Mouse (Mus musculus) hindbrain, embryonic 10.5 days (tissue): Measurements from ENCODE around the gene Nkd1. TPM values are rescaled to one million over a fixed set of nuclear protein-coding genes. Genes with fewer than 3 reads are reported as not detected.
A peak's percentile ranks its signal among the peaks of the same experiment; 100 is the strongest.

ENCODE experiments used
- DNase-seq: peaks from one replicate; pipeline ENCODE4 v3.0.0-alpha.2; 2017; ENCODE audit warnings: low spot score
- H3K27ac ChIP-seq: fragments of 300-500 bp; sonication (generic); 2 replicates; pipeline ENCODE4 v1.5.1; 2016; ENCODE audit warnings: mild to moderate bottlenecking, moderate library complexity
- H3K27me3 ChIP-seq: fragments of 300-500 bp; sonication (generic); 2 replicates; pipeline ENCODE4 v1.6.1; 2016; ENCODE audit warnings: mild to moderate bottlenecking; ENCODE audit not compliant: poor library complexity, insufficient read depth, severe bottlenecking
- H3K36me3 ChIP-seq: fragments of 300-500 bp; sonication (generic); 2 replicates; pipeline ENCODE4 v1.6.1; 2016; ENCODE audit warnings: mild to moderate bottlenecking, moderate library complexity
- H3K4me1 ChIP-seq: fragments of 300-500 bp; sonication (generic); replicated peaks from 2 replicates; pipeline ENCODE4 v1.6.1; 2016; ENCODE audit warnings: mild to moderate bottlenecking
- H3K4me3 ChIP-seq: fragments of 300-500 bp; sonication (generic); 2 replicates; pipeline ENCODE4 v1.5.1; 2016; ENCODE audit warnings: mild to moderate bottlenecking, moderate library complexity
- H3K9me3 ChIP-seq: fragments of 300-500 bp; sonication (generic); 2 replicates; pipeline ENCODE4 v1.6.1; 2016; ENCODE audit warnings: mild to moderate bottlenecking, moderate library complexity
- WGBS: fragments of 180-500 bp; shearing (Covaris S2); methylation state at CpG from one replicate; pipeline ENCODE4 v1.1.7; 2016; 5-methylcytosine and 5-hydroxymethylcytosine counted together
- polyA plus RNA-seq: library from polyadenylated mRNA; unstranded; fragments of >200 nt; fragmentation: Nextera tagmentation; extraction: Ambion mirVana; gene quantifications from 2 replicates; pipeline ENCODE4 v1.2.1, GENCODE M21; 2016

The Nkd1 gene
- polyA plus RNA-seq, 1 experiment from 2014 or later = 124 TPM

DNA sequence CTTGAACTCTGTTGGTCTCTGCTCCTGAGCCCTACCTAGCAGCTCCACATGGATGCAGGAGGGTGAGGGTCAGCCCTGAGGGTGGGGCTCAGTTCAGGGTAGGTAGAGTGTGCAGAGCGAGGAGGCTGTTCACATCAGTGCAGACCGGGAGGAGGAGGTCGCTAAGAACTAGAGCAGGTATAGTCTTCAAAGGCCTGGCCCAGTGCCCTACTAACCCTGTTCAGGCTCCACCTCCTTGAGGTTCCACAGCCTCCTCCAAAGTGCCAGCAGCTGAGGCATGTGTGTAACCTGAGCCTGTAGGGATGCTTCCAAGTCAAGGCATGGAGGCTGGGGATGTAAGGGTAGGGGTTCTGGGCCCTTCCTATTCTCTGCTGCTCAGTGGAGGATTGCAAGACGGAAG is 23.5 kb downstream of the Nkd1 start:
- Histone ChIP-seq H3K9me3 (peaks cover 11% of the 10 kb centered on the region; the same call in 1 of the 2 replicates), H3K27ac (no peak overlapping the region), H3K36me3 (peaks cover 96% of the 10 kb centered on the region), H3K4me1 (peaks cover 13% of the 10 kb centered on the region), H3K27me3 (no peaks in the 10 kb centered on the region), H3K4me3 (no peak overlapping the region)
- DNase-seq = no peak
- WGBS = 73% methylated on average over 4 of the region's 4 CpGs

DNA sequence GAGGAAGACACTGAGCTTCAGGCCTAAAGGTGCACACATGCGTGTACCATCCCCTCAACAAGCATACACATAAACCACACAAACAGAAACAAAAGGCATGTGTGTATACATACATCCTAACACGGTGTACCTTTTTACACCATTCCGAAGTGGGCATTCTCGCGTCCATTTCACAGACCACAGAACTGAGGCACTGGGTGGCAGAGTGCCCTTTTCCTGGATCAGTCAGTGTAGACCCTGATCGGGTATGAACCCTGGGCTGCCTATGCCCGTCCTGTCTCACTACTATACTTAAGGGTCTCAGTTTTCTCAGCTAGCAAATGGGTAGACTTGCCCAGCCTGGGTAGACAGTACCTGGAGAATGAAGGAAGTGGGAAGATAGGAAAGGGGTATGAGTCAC is 24.3 kb downstream of the Nkd1 start:
- 96% methylated on average over 7 of the region's 7 CpGs for WGBS
- Histone ChIP-seq H3K9me3 (peaks cover 11% of the 10 kb centered on the region; the same call in 1 of the 2 replicates), H3K4me1 (peaks cover 13% of the 10 kb centered on the region), H3K36me3 (peaks cover 96% of the 10 kb centered on the region), H3K4me3 (no peak overlapping the region), H3K27me3 (no peaks in the 10 kb centered on the region), H3K27ac (no peak overlapping the region)
- DNase-seq = no peak

GRCm38 (mm10) chr8:88546032-88546732 is 25.0 kb downstream of the Nkd1 start:
- H3K27me3 ChIP-seq = no peaks in the 10 kb centered on the region
- H3K4me3 ChIP-seq = no peak overlapping the region
- H3K27ac ChIP-seq = no peak overlapping the region
- H3K36me3 ChIP-seq = peaks cover 94% of the 10 kb centered on the region
- WGBS = 88% methylated on average over 18 of the region's 18 CpGs
- DNase-seq = no peak
- peaks cover 11% of the 10 kb centered on the region; the same call in 1 of the 2 replicates for H3K9me3 ChIP-seq
- H3K4me1 ChIP-seq = peaks cover 13% of the 10 kb centered on the region

DNA sequence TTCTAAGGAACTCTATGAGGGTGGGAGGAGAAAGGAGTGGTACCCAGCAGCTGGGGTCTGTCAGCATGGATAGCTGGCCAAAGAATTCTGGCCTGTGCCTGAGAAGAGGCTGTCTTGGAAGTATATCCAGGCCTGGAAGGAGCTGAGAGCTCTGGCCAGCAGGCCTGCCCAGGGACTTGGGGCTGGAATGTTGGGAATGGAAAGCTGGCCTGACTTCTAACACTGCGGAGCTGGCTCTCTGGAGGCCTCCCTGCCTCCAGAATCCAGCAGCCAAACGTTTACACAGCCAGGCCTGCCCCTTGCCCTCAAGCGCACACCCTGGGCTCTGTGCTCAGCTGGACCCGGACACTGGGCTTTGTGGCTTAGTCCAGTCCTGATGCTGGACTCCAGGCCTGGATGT is 34.5 kb downstream of the Nkd1 start:
- peak; percentile 25 for DNase-seq
- H3K9me3 ChIP-seq = no peaks in the 10 kb centered on the region
- H3K27ac ChIP-seq = no peak overlapping the region
- peaks cover 11% of the 10 kb centered on the region for H3K4me1 ChIP-seq
- 62% methylated on average over 4 of the region's 4 CpGs for WGBS
- no peak overlapping the region for H3K4me3 ChIP-seq
- no peaks in the 10 kb centered on the region for H3K27me3 ChIP-seq
- peaks cover 86% of the 10 kb centered on the region for H3K36me3 ChIP-seq

GRCm38 (mm10) chr8:88559985-88560473 is 38.9 kb downstream of the Nkd1 start:
- no peak for DNase-seq
- 86% methylated on average over 6 of the region's 6 CpGs for WGBS
- Histone ChIP-seq H3K36me3 (peaks cover 71% of the 10 kb centered on the region), H3K27ac (no peak overlapping the region; the same call in 1 of the 2 replicates), H3K27me3 (no peaks in the 10 kb centered on the region), H3K4me3 (no peak overlapping the region), H3K4me1 (peaks cover 41% of the 10 kb centered on the region), H3K9me3 (no peaks in the 10 kb centered on the region)

DNA sequence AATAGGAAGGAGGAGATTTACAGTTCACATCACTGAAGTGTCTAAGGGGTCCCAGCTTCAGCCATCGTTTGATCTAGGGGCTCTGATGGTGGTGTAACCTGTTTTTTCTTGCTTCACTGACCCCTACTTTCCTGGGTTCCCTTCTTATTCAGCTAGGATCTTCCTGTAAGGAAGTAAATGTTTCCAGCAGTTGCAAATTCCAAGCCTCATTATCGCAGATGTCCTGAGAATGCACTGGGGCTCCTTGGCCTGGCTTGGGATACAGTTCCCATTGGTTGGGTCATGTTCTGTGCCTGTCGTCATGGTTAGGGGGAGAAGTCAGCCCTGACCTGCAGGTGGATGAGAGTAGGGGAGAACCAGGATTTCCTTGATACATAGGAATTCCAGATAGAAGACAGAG is 40.2 kb downstream of the Nkd1 start:
- peak overlapping the region; percentile 35; the same call in 1 of the 2 replicates for H3K27ac ChIP-seq
- no peak for DNase-seq
- no peaks in the 10 kb centered on the region for H3K9me3 ChIP-seq
- WGBS = 83% methylated on average over 3 of the region's 3 CpGs
- H3K4me3 ChIP-seq = no peak overlapping the region
- H3K4me1 ChIP-seq = peaks cover 54% of the 10 kb centered on the region
- peaks cover 68% of the 10 kb centered on the region for H3K36me3 ChIP-seq
- no peaks in the 10 kb centered on the region for H3K27me3 ChIP-seq

DNA sequence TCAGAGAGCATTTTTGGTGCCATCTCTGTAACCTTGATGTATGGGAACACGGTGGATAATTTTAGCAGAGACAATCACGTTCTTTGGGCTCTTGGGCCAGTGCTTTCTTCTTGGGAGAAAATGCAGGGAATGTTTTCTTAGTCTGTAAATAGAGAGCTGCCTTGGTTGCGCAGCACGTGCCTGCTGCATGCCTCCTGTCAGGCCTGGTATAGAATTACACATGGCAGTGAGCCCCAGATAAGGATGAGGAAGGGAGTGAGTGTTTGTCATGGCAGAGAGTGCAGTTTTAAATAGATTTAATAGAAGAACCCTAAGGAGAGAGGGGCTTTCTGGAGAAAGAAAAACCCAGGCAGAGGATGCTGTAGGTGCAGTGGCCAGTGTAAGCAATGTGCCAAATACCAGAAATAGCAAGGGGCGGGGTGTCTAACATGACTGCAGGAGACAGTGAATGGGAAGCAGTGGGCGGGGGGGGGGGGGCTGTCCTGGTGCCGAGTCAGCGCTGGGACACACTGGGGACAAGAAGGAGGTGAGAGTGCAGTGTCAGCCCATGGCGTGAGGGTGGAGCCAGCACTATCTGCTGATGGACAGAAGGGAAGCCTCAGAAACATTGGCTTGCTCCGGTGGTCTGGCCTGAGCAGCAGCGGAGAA is 43.2 kb downstream of the Nkd1 start:
- 56% methylated on average over 11 of the region's 11 CpGs for WGBS
- H3K27ac ChIP-seq = 0 out of 2 replicates have a peak overlapping the region, but pooled peaks have one; percentile 23
- peaks cover 77% of the 10 kb centered on the region for H3K4me1 ChIP-seq
- H3K9me3 ChIP-seq = no peaks in the 10 kb centered on the region
- no peak for DNase-seq
- no peak overlapping the region for H3K4me3 ChIP-seq
- no peaks in the 10 kb centered on the region for H3K27me3 ChIP-seq
- peaks cover 47% of the 10 kb centered on the region for H3K36me3 ChIP-seq

- Histone ChIP-seq H3K27me3 (no peaks in the 10 kb centered on the region), H3K4me1 (peaks cover 81% of the 10 kb centered on the region), H3K36me3 (peaks cover 34% of the 10 kb centered on the region), H3K4me3 (no peak overlapping the region), H3K27ac (no peak overlapping the region), H3K9me3 (no peaks in the 10 kb centered on the region)
- WGBS = 94% methylated on average over 4 of the region's 4 CpGs
- DNase-seq = no peak
These were observed 45.0 kb downstream of the Nkd1 start for GRCm38 (mm10) chr8:88566119-88566518.

DNA sequence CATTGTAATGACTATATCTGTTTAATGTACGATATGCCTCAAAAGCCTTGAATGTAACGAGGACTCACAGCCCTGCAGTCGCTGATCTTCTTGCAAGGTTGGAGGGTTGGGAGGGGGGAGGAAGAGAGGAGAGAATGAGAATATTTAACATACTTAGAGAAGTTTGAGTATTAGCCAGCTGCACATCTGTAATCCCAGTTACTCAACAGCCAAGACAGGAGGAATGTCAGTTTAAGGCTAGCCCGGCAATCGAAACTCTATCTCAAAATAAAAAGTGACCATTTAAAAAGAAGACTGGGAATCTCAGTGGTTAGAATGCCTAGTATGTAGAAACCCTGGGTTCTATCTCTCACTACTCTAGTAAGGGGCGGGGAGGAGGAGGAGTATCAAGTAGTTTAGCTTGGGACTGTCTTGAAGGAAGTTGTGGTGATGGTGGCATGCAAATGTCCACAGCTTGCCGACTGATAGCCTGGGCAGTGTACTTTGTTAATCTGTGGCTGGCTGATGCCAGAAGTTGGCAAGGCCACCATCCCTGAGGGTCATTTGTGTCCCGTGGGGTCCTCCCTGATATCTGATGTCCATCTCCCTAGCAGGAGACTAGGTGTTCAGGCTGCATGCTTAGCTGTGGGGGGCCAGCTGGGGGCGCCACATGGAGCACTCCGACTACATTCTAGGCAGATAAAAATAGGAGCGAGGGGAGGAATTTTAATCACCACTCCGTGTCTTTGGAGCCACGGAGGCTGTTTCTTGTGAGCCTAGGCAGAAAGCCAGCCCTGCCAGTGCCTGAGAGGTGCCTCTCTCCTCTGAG is 46.4 kb downstream of the Nkd1 start:
- no peak overlapping the region for H3K4me3 ChIP-seq
- H3K4me1 ChIP-seq = peaks cover 86% of the 10 kb centered on the region
- 77% methylated on average over 13 of the region's 13 CpGs for WGBS
- peak overlapping the region; percentile 40; the same call in 1 of the 2 replicates for H3K27ac ChIP-seq
- peaks cover 35% of the 10 kb centered on the region for H3K36me3 ChIP-seq
- no peaks in the 10 kb centered on the region for H3K27me3 ChIP-seq
- no peaks in the 10 kb centered on the region for H3K9me3 ChIP-seq
- DNase-seq = peak; percentile 34

GRCm38 (mm10) chr8:88568211-88568610 is 47.1 kb downstream of the Nkd1 start:
- H3K4me3 ChIP-seq = no peak overlapping the region
- H3K4me1 ChIP-seq = peaks cover 79% of the 10 kb centered on the region
- H3K27ac ChIP-seq = peak overlapping the region; percentile 40; the same call in 1 of the 2 replicates
- DNase-seq = no peak
- peaks cover 32% of the 10 kb centered on the region for H3K36me3 ChIP-seq
- H3K27me3 ChIP-seq = no peaks in the 10 kb centered on the region
- H3K9me3 ChIP-seq = no peaks in the 10 kb centered on the region
- 93% methylated on average over 3 of the region's 3 CpGs for WGBS

GRCm38 (mm10) chr8:88569366-88569765 is 48.2 kb downstream of the Nkd1 start:
- no peak for DNase-seq
- Histone ChIP-seq H3K4me1 (peaks cover 72% of the 10 kb centered on the region), H3K4me3 (no peak overlapping the region), H3K27ac (peak overlapping the region; percentile 73; the same call in 1 of the 2 replicates), H3K36me3 (peaks cover 37% of the 10 kb centered on the region), H3K27me3 (no peaks in the 10 kb centered on the region), H3K9me3 (no peaks in the 10 kb centered on the region)
- WGBS = 76% methylated on average over 7 of the region's 7 CpGs

DNA sequence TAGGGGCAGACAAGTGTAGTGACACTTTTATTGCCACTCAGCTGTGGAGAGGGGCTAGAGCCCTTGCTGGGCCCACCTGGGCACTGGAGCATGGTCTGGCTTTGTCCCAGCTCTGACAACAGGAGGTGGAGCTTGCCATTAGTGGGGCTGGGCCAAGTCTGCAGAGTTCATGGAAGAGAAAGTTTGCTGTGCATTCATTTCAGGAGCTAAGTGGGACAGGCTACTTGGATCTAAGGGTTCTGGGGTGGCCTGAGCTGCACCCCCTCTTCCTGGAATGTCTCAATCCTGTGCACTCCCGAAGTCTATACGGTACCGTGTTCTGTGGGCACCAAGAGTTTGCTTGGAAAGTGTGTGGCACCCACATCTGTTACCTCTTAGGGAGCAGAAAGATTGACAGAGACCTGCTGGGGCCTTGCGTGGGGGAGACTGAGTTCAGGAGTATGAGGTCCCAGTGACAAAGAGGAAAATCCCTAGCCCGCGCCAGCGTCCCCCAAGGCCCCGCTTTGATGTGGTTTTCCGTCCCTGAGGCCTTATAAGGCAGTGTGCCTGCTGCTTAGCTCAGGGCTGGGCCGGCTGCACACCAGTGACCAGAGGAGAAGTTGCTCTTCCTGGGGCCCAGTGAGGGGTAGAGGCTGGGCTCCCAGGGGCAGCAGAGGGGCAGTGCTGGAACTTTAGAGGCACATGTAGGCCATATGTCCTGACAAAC is 49.3 kb downstream of the Nkd1 start:
- Histone ChIP-seq H3K27ac (peak overlapping the region; percentile 73), H3K9me3 (no peaks in the 10 kb centered on the region), H3K27me3 (no peaks in the 10 kb centered on the region), H3K36me3 (peaks cover 46% of the 10 kb centered on the region), H3K4me3 (no peak overlapping the region), H3K4me1 (peaks cover 67% of the 10 kb centered on the region)
- 42% methylated on average over 10 of the region's 10 CpGs for WGBS
- peak; percentile 41 for DNase-seq
